Mouse (Mus musculus): Measurements from ENCODE around the gene Pml. TPM values are rescaled to one million over a fixed set of nuclear protein-coding genes. Genes with fewer than 3 reads are reported as not detected.
A peak's percentile ranks its signal among the peaks of the same experiment; 100 is the strongest.
"Not testable (repeated sequence)": the region's sequence is repeated elsewhere in the genome, so short reads cannot be mapped to it uniquely, and the experiment has no call there.

Gene Pml
- polyA plus RNA-seq, 1 experiment from 2014 or later = 13.5 TPM

- Histone ChIP-seq H3K4me2 (no peak overlapping the region), H3K36me3 (ENCODE audit: control insufficient read depth, insufficient read depth, low read length) (no peaks in the 10 kb centered on the region), H3K9me3 (replicated peaks; ENCODE audit: control insufficient read depth, low read length) (no peaks in the 10 kb centered on the region), H3K27me3 (ENCODE audit: control insufficient read depth, insufficient read depth, low read length) (no peaks in the 10 kb centered on the region), H3K4me3 (ENCODE audit: low read depth, low read length) (no peak overlapping the region), H3K4me1 (ENCODE audit: control insufficient read depth, insufficient read depth, low read length) (peaks cover 9% of the 10 kb centered on the region), H3K9ac (ENCODE audit: low read depth, low read length) (no peak overlapping the region), H3K27ac (ENCODE audit: low read depth, low read length) (no peak overlapping the region)
- ATAC-seq (replicated peaks; ENCODE audit: insufficient number of reproducible peaks, low FRiP score, low TSS enrichment) = no peak
- WGBS (ENCODE audit: insufficient replicate concordance) = 51% methylated on average over 12 of the region's 12 CpGs
These were observed 19.1 kb upstream of the Pml start for GRCm38 (mm10) chr9:58268384-58269313.

GRCm38 (mm10) chr9:58267046-58267445, 17.5 kb upstream of the Pml start:
- H3K4me3 ChIP-seq (ENCODE audit: low read depth, low read length) = no peak overlapping the region
- 73% methylated on average over 3 of the region's 3 CpGs for WGBS (ENCODE audit: insufficient replicate concordance)
- ATAC-seq (replicated peaks; ENCODE audit: insufficient number of reproducible peaks, low FRiP score, low TSS enrichment) = no peak
- H3K27ac ChIP-seq (ENCODE audit: low read depth, low read length) = peak overlapping the region; percentile 64
- H3K36me3 ChIP-seq (ENCODE audit: control insufficient read depth, insufficient read depth, low read length) = peaks cover 3% of the 10 kb centered on the region; the same call in 1 of the 2 replicates
- no peaks in the 10 kb centered on the region for H3K27me3 ChIP-seq (ENCODE audit: control insufficient read depth, insufficient read depth, low read length)
- no peaks in the 10 kb centered on the region for H3K9me3 ChIP-seq (replicated peaks; ENCODE audit: control insufficient read depth, low read length)
- H3K9ac ChIP-seq (ENCODE audit: low read depth, low read length) = peak overlapping the region; percentile 46; the same call in 1 of the 2 replicates
- H3K4me1 ChIP-seq (ENCODE audit: control insufficient read depth, insufficient read depth, low read length) = peaks cover 9% of the 10 kb centered on the region
- 0 out of 2 replicates have a peak overlapping the region, but pooled peaks have one; percentile 14 for H3K4me2 ChIP-seq

- H3K36me3 ChIP-seq (ENCODE audit: control insufficient read depth, insufficient read depth, low read length) = peaks cover 8% of the 10 kb centered on the region
- peak overlapping the region; percentile 46; the same call in 1 of the 2 replicates for H3K9ac ChIP-seq (ENCODE audit: low read depth, low read length)
- ATAC-seq (replicated peaks; ENCODE audit: insufficient number of reproducible peaks, low FRiP score, low TSS enrichment) = no peak
- peak overlapping the region; percentile 64 for H3K27ac ChIP-seq (ENCODE audit: low read depth, low read length)
- 0 out of 2 replicates have a peak overlapping the region, but pooled peaks have one; percentile 14 for H3K4me2 ChIP-seq
- H3K9me3 ChIP-seq (replicated peaks; ENCODE audit: control insufficient read depth, low read length) = no peaks in the 10 kb centered on the region
- 23% methylated on average over 4 of the region's 4 CpGs for WGBS (ENCODE audit: insufficient replicate concordance)
- H3K27me3 ChIP-seq (ENCODE audit: control insufficient read depth, insufficient read depth, low read length) = no peaks in the 10 kb centered on the region
- H3K4me3 ChIP-seq (ENCODE audit: low read depth, low read length) = no peak overlapping the region
- peaks cover 9% of the 10 kb centered on the region for H3K4me1 ChIP-seq (ENCODE audit: control insufficient read depth, insufficient read depth, low read length)
These were observed 17.0 kb upstream of the Pml start for GRCm38 (mm10) chr9:58266571-58267011.

- H3K4me1 ChIP-seq (ENCODE audit: control insufficient read depth, insufficient read depth, low read length) = peaks cover 9% of the 10 kb centered on the region
- WGBS (ENCODE audit: insufficient replicate concordance) = 76% methylated on average over 3 of the region's 3 CpGs
- no peak overlapping the region for H3K27ac ChIP-seq (ENCODE audit: low read depth, low read length)
- peaks cover 11% of the 10 kb centered on the region for H3K36me3 ChIP-seq (ENCODE audit: control insufficient read depth, insufficient read depth, low read length)
- ATAC-seq (replicated peaks; ENCODE audit: insufficient number of reproducible peaks, low FRiP score, low TSS enrichment) = no peak
- H3K27me3 ChIP-seq (ENCODE audit: control insufficient read depth, insufficient read depth, low read length) = no peaks in the 10 kb centered on the region
- no peak overlapping the region for H3K4me3 ChIP-seq (ENCODE audit: low read depth, low read length)
- H3K4me2 ChIP-seq = no peak overlapping the region
- H3K9me3 ChIP-seq (replicated peaks; ENCODE audit: control insufficient read depth, low read length) = no peaks in the 10 kb centered on the region
- H3K9ac ChIP-seq (ENCODE audit: low read depth, low read length) = no peak overlapping the region
These were observed 15.8 kb upstream of the Pml start for GRCm38 (mm10) chr9:58265368-58265767.

GRCm38 (mm10) chr9:58262507-58262906, 12.9 kb upstream of the Pml start:
- H3K4me1 ChIP-seq (ENCODE audit: control insufficient read depth, insufficient read depth, low read length) = peaks cover 9% of the 10 kb centered on the region
- H3K36me3 ChIP-seq (ENCODE audit: control insufficient read depth, insufficient read depth, low read length) = peaks cover 13% of the 10 kb centered on the region
- no peaks in the 10 kb centered on the region for H3K9me3 ChIP-seq (replicated peaks; ENCODE audit: control insufficient read depth, low read length)
- no peak overlapping the region for H3K9ac ChIP-seq (ENCODE audit: low read depth, low read length)
- H3K4me3 ChIP-seq (ENCODE audit: low read depth, low read length) = no peak overlapping the region
- no peaks in the 10 kb centered on the region for H3K27me3 ChIP-seq (ENCODE audit: control insufficient read depth, insufficient read depth, low read length)
- ATAC-seq (replicated peaks; ENCODE audit: insufficient number of reproducible peaks, low FRiP score, low TSS enrichment) = no peak
- 79% methylated on average over 5 of the region's 5 CpGs for WGBS (ENCODE audit: insufficient replicate concordance)
- H3K27ac ChIP-seq (ENCODE audit: low read depth, low read length) = no peak overlapping the region
- H3K4me2 ChIP-seq = no peak overlapping the region

- no peaks in the 10 kb centered on the region for H3K27me3 ChIP-seq (ENCODE audit: control insufficient read depth, insufficient read depth, low read length)
- peaks cover 2% of the 10 kb centered on the region; the same call in 1 of the 2 replicates for H3K36me3 ChIP-seq (ENCODE audit: control insufficient read depth, insufficient read depth, low read length)
- H3K4me3 ChIP-seq (ENCODE audit: low read depth, low read length) = no peak overlapping the region
- H3K9me3 ChIP-seq (replicated peaks; ENCODE audit: control insufficient read depth, low read length) = no peaks in the 10 kb centered on the region
- H3K4me1 ChIP-seq (ENCODE audit: control insufficient read depth, insufficient read depth, low read length) = peaks cover 2% of the 10 kb centered on the region; the same call in 1 of the 2 replicates
- no peak overlapping the region for H3K9ac ChIP-seq (ENCODE audit: low read depth, low read length)
- no peak for ATAC-seq (replicated peaks; ENCODE audit: insufficient number of reproducible peaks, low FRiP score, low TSS enrichment)
- H3K27ac ChIP-seq (ENCODE audit: low read depth, low read length) = no peak overlapping the region
- no peak overlapping the region for H3K4me2 ChIP-seq
- WGBS (ENCODE audit: insufficient replicate concordance) = 77% methylated on average over 10 of the region's 10 CpGs
These were observed 6.4 kb upstream of the Pml start for GRCm38 (mm10) chr9:58255704-58256685.

GRCm38 (mm10) chr9:58255105-58255504, 5.5 kb upstream of the Pml start:
- H3K9me3 ChIP-seq (replicated peaks; ENCODE audit: control insufficient read depth, low read length) = no peaks in the 10 kb centered on the region
- no peaks in the 10 kb centered on the region for H3K27me3 ChIP-seq (ENCODE audit: control insufficient read depth, insufficient read depth, low read length)
- no peak overlapping the region for H3K4me2 ChIP-seq
- WGBS (ENCODE audit: insufficient replicate concordance) = 60% methylated on average over 2 of the region's 2 CpGs
- no peak overlapping the region for H3K27ac ChIP-seq (ENCODE audit: low read depth, low read length)
- peaks cover 2% of the 10 kb centered on the region; the same call in 1 of the 2 replicates for H3K36me3 ChIP-seq (ENCODE audit: control insufficient read depth, insufficient read depth, low read length)
- H3K9ac ChIP-seq (ENCODE audit: low read depth, low read length) = no peak overlapping the region
- peaks cover 7% of the 10 kb centered on the region for H3K4me1 ChIP-seq (ENCODE audit: control insufficient read depth, insufficient read depth, low read length)
- ATAC-seq (replicated peaks; ENCODE audit: insufficient number of reproducible peaks, low FRiP score, low TSS enrichment) = no peak
- no peak overlapping the region for H3K4me3 ChIP-seq (ENCODE audit: low read depth, low read length)

- Histone ChIP-seq H3K4me2 (peak overlapping the region; percentile 84), H3K9ac (ENCODE audit: low read depth, low read length) (peak overlapping the region; percentile 85), H3K4me1 (ENCODE audit: control insufficient read depth, insufficient read depth, low read length) (peaks cover 12% of the 10 kb centered on the region), H3K4me3 (ENCODE audit: low read depth, low read length) (peak overlapping the region; percentile 87)
- not testable (repeated sequence) for H3K27ac ChIP-seq (ENCODE audit: low read depth, low read length); H3K27me3 ChIP-seq (ENCODE audit: control insufficient read depth, insufficient read depth, low read length); ATAC-seq (replicated peaks; ENCODE audit: insufficient number of reproducible peaks, low FRiP score, low TSS enrichment); H3K36me3 ChIP-seq (ENCODE audit: control insufficient read depth, insufficient read depth, low read length); H3K9me3 ChIP-seq (replicated peaks; ENCODE audit: control insufficient read depth, low read length)
- 60% methylated on average over 5 of the region's 5 CpGs for WGBS (ENCODE audit: insufficient replicate concordance)
These were observed 4.2 kb upstream of the Pml start for GRCm38 (mm10) chr9:58253805-58254122.

Data from heart, embryonic 11.5 days (tissue).